Mouse (Mus musculus): ENCODE results near the gene Aspm. TPM values are rescaled to one million over a fixed set of nuclear protein-coding genes. Genes with fewer than 3 reads are reported as not detected.
"Not testable (repeated sequence)": the region's sequence is repeated elsewhere in the genome, so short reads cannot be mapped to it uniquely, and the experiment has no call there.

Gene Aspm
- 16.1 and 18.3 TPM in 2 replicates for polyA plus RNA-seq (2014; fragmentation: Nextera tagmentation; extraction: Ambion mirVana)

DNA sequence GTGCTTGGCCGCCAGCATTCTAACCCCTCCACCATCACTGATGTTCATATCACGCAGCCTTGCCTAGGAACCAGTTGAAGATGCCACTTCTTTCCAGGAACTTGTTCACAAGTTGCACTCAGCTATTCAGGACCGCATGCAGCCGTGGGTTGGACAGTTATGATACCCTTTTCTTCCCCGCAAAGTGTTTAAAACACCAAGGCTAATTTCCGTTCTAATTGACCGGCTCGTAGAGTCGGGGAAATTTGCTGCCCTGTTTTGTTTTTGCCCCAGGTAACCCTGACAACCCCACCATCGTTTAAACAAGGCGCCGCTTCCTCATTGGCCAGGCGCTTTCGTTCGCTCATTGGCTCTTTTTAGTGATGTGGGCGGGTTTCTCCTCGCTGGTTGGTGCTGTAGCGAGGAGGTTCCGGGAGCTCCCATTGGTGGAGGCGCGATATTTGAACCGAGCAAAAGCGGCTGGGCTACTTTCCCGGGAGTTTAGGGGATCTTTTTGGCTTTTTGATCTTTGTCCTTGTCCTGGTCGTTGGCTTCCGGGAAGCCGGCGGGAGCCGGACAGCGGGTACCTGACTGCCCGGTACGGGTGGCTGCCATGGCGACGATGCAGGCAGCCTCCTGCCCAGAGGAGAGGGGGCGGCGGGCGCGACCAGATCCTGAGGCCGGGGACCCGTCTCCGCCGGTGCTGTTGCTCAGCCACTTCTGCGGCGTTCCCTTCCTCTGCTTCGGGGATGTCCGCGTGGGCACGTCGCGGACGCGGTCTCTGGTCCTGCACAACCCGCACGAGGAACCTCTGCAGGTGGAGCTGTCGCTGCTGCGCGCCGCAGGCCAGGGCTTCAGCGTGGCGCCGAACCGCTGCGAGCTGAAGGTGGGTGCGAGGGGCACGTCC, at the start of gene Aspm:
Gene Aspm (plus strand): TSS at position 433 of the 886 bp plus-strand sequence.
- WGBS (ENCODE audit: insufficient replicate concordance): under 1% methylated on average over 65 of the region's 65 CpGs
- peak within 1 kb of the TSS; percentile 73 for H3K27ac ChIP-seq (ENCODE audit: low read depth, low read length)
- H3K27me3 ChIP-seq (ENCODE audit: control insufficient read depth, insufficient read depth, low read length): no peaks in the 10 kb centered on the region
- H3K36me3 ChIP-seq (ENCODE audit: control insufficient read depth, insufficient read depth, low read length): no peaks in the 10 kb centered on the region; the same call in none of the 2 replicates
- H3K9me3 ChIP-seq (replicated peaks; ENCODE audit: control insufficient read depth, low read length): no peaks in the 10 kb centered on the region
- H3K9ac ChIP-seq (ENCODE audit: low read depth, low read length): peak within 1 kb of the TSS; percentile 71
- H3K4me2 ChIP-seq: peak within 1 kb of the TSS; percentile 73
- peak within 1 kb of the TSS; percentile 60 for H3K4me3 ChIP-seq (ENCODE audit: low read depth, low read length)
- peak; percentile 98 for ATAC-seq (replicated peaks; ENCODE audit: insufficient number of reproducible peaks, low FRiP score, low TSS enrichment)
- peaks cover 6% of the 10 kb centered on the region; the same call in 1 of the 2 replicates for H3K4me1 ChIP-seq (ENCODE audit: control insufficient read depth, insufficient read depth, low read length)

- Histone ChIP-seq H3K4me1 (ENCODE audit: control insufficient read depth, insufficient read depth, low read length) (no peaks in the 10 kb centered on the region), H3K36me3 (ENCODE audit: control insufficient read depth, insufficient read depth, low read length) (no peaks in the 10 kb centered on the region), H3K9ac (ENCODE audit: low read depth, low read length) (no peak overlapping the region), H3K9me3 (replicated peaks; ENCODE audit: control insufficient read depth, low read length) (no peaks in the 10 kb centered on the region; the same call in 1 of the 2 replicates), H3K27ac (ENCODE audit: low read depth, low read length) (no peak overlapping the region), H3K4me3 (ENCODE audit: low read depth, low read length) (no peak overlapping the region), H3K27me3 (ENCODE audit: control insufficient read depth, insufficient read depth, low read length) (no peaks in the 10 kb centered on the region), H3K4me2 (no peak overlapping the region)
- ATAC-seq (replicated peaks; ENCODE audit: insufficient number of reproducible peaks, low FRiP score, low TSS enrichment): no peak
These were observed 48.8 kb upstream of the Aspm start for GRCm38 (mm10) chr1:139405766-139406165.

GRCm38 (mm10) chr1:139407701-139408100, 46.9 kb upstream of the Aspm start:
- WGBS (ENCODE audit: insufficient replicate concordance): 60% methylated on average over 5 of the region's 5 CpGs
- ATAC-seq (replicated peaks; ENCODE audit: insufficient number of reproducible peaks, low FRiP score, low TSS enrichment): no peak
- no peaks in the 10 kb centered on the region for H3K4me1 ChIP-seq (ENCODE audit: control insufficient read depth, insufficient read depth, low read length)

DNA sequence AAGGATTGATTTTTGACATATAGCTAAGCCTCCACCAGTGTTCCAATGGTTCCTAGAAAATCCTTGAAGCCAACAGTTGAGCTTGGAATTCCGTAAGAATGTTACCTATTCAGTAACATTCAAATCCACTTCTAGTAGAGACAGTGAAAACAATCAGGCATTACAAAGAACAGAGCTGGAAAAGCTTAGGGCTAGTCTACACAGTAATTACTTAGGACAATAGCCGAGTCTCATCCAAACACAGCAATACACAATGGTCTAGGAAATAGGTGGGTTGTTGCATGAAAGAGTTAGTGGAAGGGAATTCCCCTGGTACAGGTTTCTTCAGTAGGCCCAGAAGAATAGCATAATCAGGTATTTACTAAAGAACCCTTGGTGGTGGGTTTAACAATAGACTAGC, 42.2 kb upstream of the Aspm start:
- not testable (repeated sequence) for H3K27ac ChIP-seq (ENCODE audit: low read depth, low read length); H3K4me2 ChIP-seq; H3K9me3 ChIP-seq (replicated peaks; ENCODE audit: control insufficient read depth, low read length); H3K4me1 ChIP-seq (ENCODE audit: control insufficient read depth, insufficient read depth, low read length); ATAC-seq (replicated peaks; ENCODE audit: insufficient number of reproducible peaks, low FRiP score, low TSS enrichment); H3K4me3 ChIP-seq (ENCODE audit: low read depth, low read length); H3K27me3 ChIP-seq (ENCODE audit: control insufficient read depth, insufficient read depth, low read length); H3K36me3 ChIP-seq (ENCODE audit: control insufficient read depth, insufficient read depth, low read length); H3K9ac ChIP-seq (ENCODE audit: low read depth, low read length)
- 86% methylated on average over 2 of the region's 2 CpGs for WGBS (ENCODE audit: insufficient replicate concordance)

More at GRCm38 (mm10) chr1:139407701-139408100, 46.9 kb upstream of the Aspm start:
- Histone ChIP-seq H3K27me3 (ENCODE audit: control insufficient read depth, insufficient read depth, low read length) (no peaks in the 10 kb centered on the region), H3K9me3 (replicated peaks; ENCODE audit: control insufficient read depth, low read length) (no peaks in the 10 kb centered on the region; the same call in 1 of the 2 replicates), H3K4me3 (ENCODE audit: low read depth, low read length) (no peak overlapping the region), H3K27ac (ENCODE audit: low read depth, low read length) (no peak overlapping the region), H3K9ac (ENCODE audit: low read depth, low read length) (no peak overlapping the region), H3K4me2 (no peak overlapping the region), H3K36me3 (ENCODE audit: control insufficient read depth, insufficient read depth, low read length) (no peaks in the 10 kb centered on the region)

DNA sequence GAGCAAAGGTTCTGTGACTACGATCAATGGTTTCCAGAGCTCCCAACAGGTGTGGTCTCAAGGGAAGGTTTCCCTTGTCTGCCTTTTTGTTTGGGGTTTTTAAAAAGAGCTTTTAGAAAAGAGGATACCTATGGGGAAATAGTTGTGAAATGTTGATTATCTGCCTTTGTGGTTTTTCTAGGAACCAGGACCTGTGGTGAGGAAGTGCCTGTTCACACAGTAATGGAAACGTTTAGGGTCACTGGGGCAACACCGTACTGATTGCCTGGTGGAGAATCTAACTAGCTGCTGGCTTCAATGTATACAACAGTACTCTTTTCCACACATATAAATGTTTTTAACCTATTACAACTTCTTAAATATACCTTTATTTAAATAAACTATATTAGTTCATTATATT, 41.1 kb upstream of the Aspm start:
- Histone ChIP-seq H3K4me2 (no peak overlapping the region), H3K4me1 (ENCODE audit: control insufficient read depth, insufficient read depth, low read length) (no peaks in the 10 kb centered on the region), H3K4me3 (ENCODE audit: low read depth, low read length) (no peak overlapping the region), H3K36me3 (ENCODE audit: control insufficient read depth, insufficient read depth, low read length) (no peaks in the 10 kb centered on the region), H3K9me3 (replicated peaks; ENCODE audit: control insufficient read depth, low read length) (no peaks in the 10 kb centered on the region; the same call in 1 of the 2 replicates), H3K9ac (ENCODE audit: low read depth, low read length) (no peak overlapping the region), H3K27ac (ENCODE audit: low read depth, low read length) (no peak overlapping the region), H3K27me3 (ENCODE audit: control insufficient read depth, insufficient read depth, low read length) (no peaks in the 10 kb centered on the region)
- WGBS (ENCODE audit: insufficient replicate concordance): 78% methylated on average over 3 of the region's 3 CpGs
- no peak for ATAC-seq (replicated peaks; ENCODE audit: insufficient number of reproducible peaks, low FRiP score, low TSS enrichment)

DNA sequence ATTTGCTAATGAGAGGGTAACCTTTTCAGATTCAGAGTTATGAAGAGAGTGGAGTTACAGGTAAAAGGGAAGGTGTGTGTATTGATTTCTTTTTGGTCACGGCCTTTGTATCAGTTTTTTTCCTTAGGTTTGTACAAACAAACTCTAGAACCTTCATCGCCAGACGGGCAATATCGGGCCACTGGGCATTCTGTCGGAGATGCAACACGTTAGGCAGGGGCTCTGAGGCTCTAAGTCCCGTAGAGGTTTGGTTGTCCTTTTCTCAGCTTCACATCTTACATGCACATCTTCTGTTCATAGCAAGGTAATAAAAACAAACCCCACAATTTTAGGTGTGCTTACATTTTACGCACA, 33.1 kb upstream of the Aspm start:
- no peaks in the 10 kb centered on the region for H3K36me3 ChIP-seq (ENCODE audit: control insufficient read depth, insufficient read depth, low read length)
- no peaks in the 10 kb centered on the region for H3K9me3 ChIP-seq (replicated peaks; ENCODE audit: control insufficient read depth, low read length)
- peak overlapping the region; percentile 93 for H3K27ac ChIP-seq (ENCODE audit: low read depth, low read length)
- 2% methylated on average over 8 of the region's 8 CpGs for WGBS (ENCODE audit: insufficient replicate concordance)
- peak overlapping the region; percentile 89 for H3K4me2 ChIP-seq
- H3K27me3 ChIP-seq (ENCODE audit: control insufficient read depth, insufficient read depth, low read length): no peaks in the 10 kb centered on the region
- H3K4me3 ChIP-seq (ENCODE audit: low read depth, low read length): peak overlapping the region; percentile 89
- peak; percentile 5; the same call in 1 of the 2 replicates for ATAC-seq (replicated peaks; ENCODE audit: insufficient number of reproducible peaks, low FRiP score, low TSS enrichment)
- peak overlapping the region; percentile 96 for H3K9ac ChIP-seq (ENCODE audit: low read depth, low read length)
- peaks cover 23% of the 10 kb centered on the region for H3K4me1 ChIP-seq (ENCODE audit: control insufficient read depth, insufficient read depth, low read length)

GRCm38 (mm10) chr1:139421875-139422791, 32.4 kb upstream of the Aspm start, which contains the start of gene Zbtb41:
Gene Zbtb41 (plus strand): TSS chr1:139422288.
- no peaks in the 10 kb centered on the region for H3K9me3 ChIP-seq (replicated peaks; ENCODE audit: control insufficient read depth, low read length)
- H3K36me3 ChIP-seq (ENCODE audit: control insufficient read depth, insufficient read depth, low read length): no peaks in the 10 kb centered on the region; the same call in 1 of the 2 replicates
- peak; percentile 96 for ATAC-seq (replicated peaks; ENCODE audit: insufficient number of reproducible peaks, low FRiP score, low TSS enrichment)
- H3K4me2 ChIP-seq: peak within 1 kb of the TSS; percentile 89
- H3K4me1 ChIP-seq (ENCODE audit: control insufficient read depth, insufficient read depth, low read length): peaks cover 23% of the 10 kb centered on the region
- peak within 1 kb of the TSS; percentile 93 for H3K27ac ChIP-seq (ENCODE audit: low read depth, low read length)
- no peaks in the 10 kb centered on the region for H3K27me3 ChIP-seq (ENCODE audit: control insufficient read depth, insufficient read depth, low read length)
- WGBS (ENCODE audit: insufficient replicate concordance): under 1% methylated on average over 82 of the region's 88 CpGs
- H3K9ac ChIP-seq (ENCODE audit: low read depth, low read length): peak within 1 kb of the TSS; percentile 96
- peak within 1 kb of the TSS; percentile 89 for H3K4me3 ChIP-seq (ENCODE audit: low read depth, low read length)

GRCm38 (mm10) chr1:139422941-139423340, 31.6 kb upstream of the Aspm start:
- 30% methylated on average over 10 of the region's 10 CpGs for whole genome bisulfite sequencing (ENCODE audit: insufficient replicate concordance)
- Histone ChIP-seq H3K4me3 (ENCODE audit: low read depth, low read length) (peak overlapping the region; percentile 89), H3K9me3 (replicated peaks; ENCODE audit: control insufficient read depth, low read length) (no peaks in the 10 kb centered on the region), H3K36me3 (ENCODE audit: control insufficient read depth, insufficient read depth, low read length) (no peaks in the 10 kb centered on the region; the same call in 1 of the 2 replicates), H3K4me2 (peak overlapping the region; percentile 89), H3K4me1 (ENCODE audit: control insufficient read depth, insufficient read depth, low read length) (peaks cover 23% of the 10 kb centered on the region), H3K27me3 (ENCODE audit: control insufficient read depth, insufficient read depth, low read length) (no peaks in the 10 kb centered on the region), H3K27ac (ENCODE audit: low read depth, low read length) (peak overlapping the region; percentile 93), H3K9ac (ENCODE audit: low read depth, low read length) (peak overlapping the region; percentile 96)
- 0 out of 2 replicates have a peak, but pooled peaks have one; percentile 2 for ATAC-seq (replicated peaks; ENCODE audit: insufficient number of reproducible peaks, low FRiP score, low TSS enrichment)
